Mouse (Mus musculus) kidney, postnatal 0 days (tissue): Measurements from ENCODE around the gene Fahd2a. TPM values are rescaled to one million over a fixed set of nuclear protein-coding genes. Genes with fewer than 3 reads are reported as not detected.

Experiments
- ATAC-seq: fragments of 200-750 bp; cut with Nextera tagmentation; replicated peaks from 2 replicates; pipeline ENCODE4 v1.8.0; 2017; ENCODE audit warnings: low read depth, moderate number of reproducible peaks, moderate TSS enrichment, moderate library complexity; ENCODE audit not compliant: low FRiP score
- DNase-seq: peaks from one replicate; pipeline ENCODE4 v3.0.0-alpha.2; 2016; ENCODE audit warnings: low spot score
- H3K27ac ChIP-seq: fragments of 300-500 bp; sonication (generic); 2 replicates; pipeline ENCODE4 v1.5.1; 2014; ENCODE audit warnings: mild to moderate bottlenecking
- H3K27me3 ChIP-seq: fragments of 300-500 bp; sonication (generic); 2 replicates; pipeline ENCODE4 v1.6.1; 2014; ENCODE audit warnings: low read length, mixed read lengths; ENCODE audit not compliant: insufficient read depth
- H3K36me3 ChIP-seq: fragments of 300-500 bp; sonication (generic); 2 replicates; pipeline ENCODE4 v1.6.1; 2014; ENCODE audit warnings: low read length, mixed read lengths; ENCODE audit not compliant: insufficient read depth
- H3K4me1 ChIP-seq: fragments of 300-500 bp; sonication (generic); replicated peaks from 2 replicates; pipeline ENCODE4 v1.6.1; 2014; ENCODE audit warnings: antibody characterized with exemption, low read length, mixed read lengths; ENCODE audit not compliant: insufficient read depth
- H3K4me2 ChIP-seq: fragments of 300-500 bp; sonication (generic); 2 replicates; pipeline ENCODE4 v1.6.1; 2014; ENCODE audit warnings: mild to moderate bottlenecking, low read length, moderate library complexity, mixed read lengths
- H3K4me3 ChIP-seq: fragments of 300-500 bp; sonication (generic); replicated peaks from 2 replicates; pipeline ENCODE4 v1.5.1; 2014; ENCODE audit warnings: low read depth, low read length
- H3K9ac ChIP-seq: fragments of 300-500 bp; sonication (generic); 2 replicates; pipeline ENCODE4 v1.6.1; 2014; ENCODE audit warnings: low read depth, low read length
- H3K9me3 ChIP-seq: fragments of 300-500 bp; sonication (generic); replicated peaks from 2 replicates; pipeline ENCODE4 v1.6.1; 2016; ENCODE audit warnings: low read length, inconsistent platforms, mixed read lengths
- CTCF ChIP-seq: IDR thresholded peaks from 2 replicates; pipeline ENCODE4 v1.5.1; 2016; ENCODE audit warnings: antibody characterized with exemption, low read depth, mild to moderate bottlenecking, moderate library complexity
- WGBS: fragments of 180-500 bp; shearing (Covaris S2); extraction: QIAGEN DNeasy Blood & Tissue Kit; methylation state at CpG from one replicate; pipeline ENCODE4 v1.1.7; 2014; 5-methylcytosine and 5-hydroxymethylcytosine counted together
- polyA plus RNA-seq: library from polyadenylated mRNA; unstranded; fragments of >200 nt; fragmentation: Nextera tagmentation; extraction: Ambion mirVana; gene quantifications from 2 replicates; pipeline ENCODE4 v1.2.1, GENCODE M21; 2015

The Fahd2a gene
- polyA plus RNA-seq, 1 experiment from 2014 or later, result 61.3 TPM

GRCm38 (mm10) chr2:127390352-127390751 is 54.0 kb downstream of the Fahd2a start:
- H3K4me1 ChIP-seq, result no peaks in the 10 kb centered on the region
- 65% methylated on average over 3 of the region's 3 CpGs for whole genome bisulfite sequencing
- ATAC-seq (no peak), DNase-seq (no peak)
- no peak overlapping the region for H3K9ac ChIP-seq
- no peaks in the 10 kb centered on the region for H3K36me3 ChIP-seq
- no peak overlapping the region for H3K27ac ChIP-seq
- H3K27me3 ChIP-seq, result no peaks in the 10 kb centered on the region
- no peak for TF ChIP-seq CTCF
- no peak overlapping the region for H3K4me3 ChIP-seq
- H3K4me2 ChIP-seq, result no peak overlapping the region
- H3K9me3 ChIP-seq, result no peaks in the 10 kb centered on the region

- 64% methylated on average over 2 of the region's 2 CpGs for WGBS
Measured at GRCm38 (mm10) chr2:127387521-127387920, 56.8 kb downstream of the Fahd2a start.

More at GRCm38 (mm10) chr2:127387521-127387920, 56.8 kb downstream of the Fahd2a start:
- ATAC-seq (no peak), DNase-seq (no peak)
- H3K9ac ChIP-seq, result no peak overlapping the region
- no peaks in the 10 kb centered on the region for H3K9me3 ChIP-seq
- no peaks in the 10 kb centered on the region for H3K27me3 ChIP-seq
- no peak overlapping the region for H3K4me2 ChIP-seq
- H3K36me3 ChIP-seq, result no peaks in the 10 kb centered on the region
- no peak for TF ChIP-seq CTCF
- H3K27ac ChIP-seq, result no peak overlapping the region
- H3K4me1 ChIP-seq, result no peaks in the 10 kb centered on the region
- no peak overlapping the region for H3K4me3 ChIP-seq

Other genes starting within 250 kb of the Fahd2a start
- 2.9 and 3.6 TPM in 2 replicates for gene 1810024B03Rik, start 236.3 kb downstream of the Fahd2a start, polyA plus RNA-seq
- gene Snrnp200, start 236.2 kb downstream of the Fahd2a start, polyA plus RNA-seq, result 37.0 TPM in 2 replicates
- gene Ciao1, start 196.7 kb downstream of the Fahd2a start, polyA plus RNA-seq, result 67.8 and 70.4 TPM in 2 replicates
- gene Tmem127, start 196.7 kb downstream of the Fahd2a start, polyA plus RNA-seq, result 35.4 and 35.7 TPM in 2 replicates
- 83.4 and 86.5 TPM in 2 replicates for gene Stard7, start 174.3 kb downstream of the Fahd2a start, polyA plus RNA-seq
- 8.2 and 10.3 TPM in 2 replicates for gene Dusp2, start 108.4 kb downstream of the Fahd2a start, polyA plus RNA-seq
- gene Astl, start 105.9 kb downstream of the Fahd2a start, polyA plus RNA-seq, result not detected in 2 replicates
- 10.3 and 10.5 TPM in 2 replicates for gene Adra2b, start 81.4 kb downstream of the Fahd2a start, polyA plus RNA-seq
- 0.10 and 0.12 TPM in 2 replicates for gene Gpat2, start 19.4 kb downstream of the Fahd2a start, polyA plus RNA-seq
- 1.6 and 2.5 TPM in 2 replicates for gene Kcnip3, start 77.5 kb upstream of the Fahd2a start, polyA plus RNA-seq
- 2.2 and 2.4 TPM in 2 replicates for gene Prom2, start 96.9 kb upstream of the Fahd2a start, polyA plus RNA-seq
- 3.1 and 3.2 TPM in 2 replicates for gene Zfp661, start 142.5 kb upstream of the Fahd2a start, polyA plus RNA-seq
- 151 and 167 TPM in 2 replicates for gene Mrps5, start 142.7 kb upstream of the Fahd2a start, polyA plus RNA-seq
- gene Mal, start 212.1 kb upstream of the Fahd2a start, polyA plus RNA-seq, result 145 and 146 TPM in 2 replicates